Mouse (Mus musculus): ENCODE results near the gene Pced1a.

GRCm38 (mm10) chr2:130397186-130397985, 27.1 kb downstream of the Pced1a start, which contains the start of gene Cpxm1:
- TF ChIP-seq CTCF (conservative IDR thresholded peaks at IDR 0.05 in 1 of 2, IDR thresholded peaks at IDR 0.05 in 1 of 2; ENCODE audit: low read depth in 2 of 2, low read length in 2 of 2) (no peak), POLR2A (IDR thresholded peaks at IDR 0.05; ENCODE audit: low read depth, low read length) (no peak), E2F4 (IDR thresholded peaks at IDR 0.05; ENCODE audit: insufficient replicate concordance, low read depth, low read length) (no peak), ZKSCAN1 (IDR thresholded peaks at IDR 0.05; ENCODE audit: borderline replicate concordance, low read depth, low read length) (no peak), NRF1 (IDR thresholded peaks at IDR 0.05; ENCODE audit: low read depth, low read length) (no peak), RAD21 (IDR thresholded peaks at IDR 0.05; ENCODE audit: low read depth, low read length) (no peak), ZNF384 (IDR thresholded peaks at IDR 0.05; ENCODE audit: low read depth, low read length) (no peak), MAFK (IDR thresholded peaks at IDR 0.05; ENCODE audit: insufficient replicate concordance, low read length) (peak; percentile 25; the same call in 1 of the 2 replicates)
